Mouse (Mus musculus): ENCODE measurements at regions not wholly inside any gene's neighbourhood (a gene's known extent, or its start where the extent isn't known, plus 50 kb on each side); places are given as distances from the start of the nearest gene placed in this dataset.

DNA sequence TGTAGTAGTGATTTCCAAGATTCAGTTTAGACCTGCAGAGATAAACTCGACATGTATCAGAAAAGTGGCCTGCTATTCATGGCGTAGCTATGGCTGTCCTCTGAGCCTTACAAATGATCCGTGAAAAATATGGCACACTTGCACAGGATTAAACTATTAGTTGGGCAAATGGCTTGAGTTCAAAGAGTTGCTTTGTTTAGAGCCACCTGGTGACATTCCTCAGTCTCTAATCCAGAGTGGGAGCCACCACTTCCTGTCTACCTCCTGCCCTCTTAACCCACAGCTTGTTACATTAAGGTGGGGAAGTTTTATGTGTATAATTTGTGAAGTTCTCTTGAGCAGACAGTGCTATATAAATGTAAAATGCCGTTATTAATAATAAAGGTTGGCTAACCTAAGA is 357.7 kb downstream of the Mtx2 start:
- TF ChIP-seq CTCF (IDR thresholded peaks at IDR 0.05; ENCODE audit: borderline replicate concordance, control insufficient read depth, extremely low read depth, insufficient read depth, low read length, poor library complexity) (no peak), POLR2A (IDR thresholded peaks at IDR 0.05; ENCODE audit: control insufficient read depth, extremely low read depth, insufficient read depth, low read length, poor library complexity) (no peak)
